Mouse (Mus musculus) thymus, postnatal 4 days (tissue): Measurements from ENCODE around the gene Tubgcp6.
A peak's percentile ranks its signal among the peaks of the same experiment; 100 is the strongest.

Experiments
- DNase-seq: peaks from one replicate; pipeline ENCODE4 v3.0.0; 2021

Gene Tubgcp6

DNA sequence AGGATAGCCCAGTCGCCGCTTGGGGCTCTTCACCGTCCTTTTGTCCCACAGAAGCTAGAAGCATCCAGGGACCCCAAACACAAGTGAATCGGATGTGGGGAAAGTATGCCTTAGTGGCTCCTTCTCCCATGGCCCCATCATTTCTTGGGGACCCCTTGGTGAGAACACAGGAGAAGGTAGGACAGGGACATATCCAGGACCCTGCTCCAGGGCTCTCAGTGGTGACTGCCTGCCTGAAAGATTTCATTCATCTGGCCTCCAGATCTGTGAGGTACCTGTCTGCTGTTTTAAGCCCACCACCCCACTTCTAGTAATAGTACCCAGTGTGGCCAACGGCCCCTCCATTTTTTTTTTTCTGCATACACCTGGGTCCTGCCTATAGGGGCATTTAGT is 60.4 kb downstream of the Tubgcp6 start:
- DNase-seq: no peak

DNA sequence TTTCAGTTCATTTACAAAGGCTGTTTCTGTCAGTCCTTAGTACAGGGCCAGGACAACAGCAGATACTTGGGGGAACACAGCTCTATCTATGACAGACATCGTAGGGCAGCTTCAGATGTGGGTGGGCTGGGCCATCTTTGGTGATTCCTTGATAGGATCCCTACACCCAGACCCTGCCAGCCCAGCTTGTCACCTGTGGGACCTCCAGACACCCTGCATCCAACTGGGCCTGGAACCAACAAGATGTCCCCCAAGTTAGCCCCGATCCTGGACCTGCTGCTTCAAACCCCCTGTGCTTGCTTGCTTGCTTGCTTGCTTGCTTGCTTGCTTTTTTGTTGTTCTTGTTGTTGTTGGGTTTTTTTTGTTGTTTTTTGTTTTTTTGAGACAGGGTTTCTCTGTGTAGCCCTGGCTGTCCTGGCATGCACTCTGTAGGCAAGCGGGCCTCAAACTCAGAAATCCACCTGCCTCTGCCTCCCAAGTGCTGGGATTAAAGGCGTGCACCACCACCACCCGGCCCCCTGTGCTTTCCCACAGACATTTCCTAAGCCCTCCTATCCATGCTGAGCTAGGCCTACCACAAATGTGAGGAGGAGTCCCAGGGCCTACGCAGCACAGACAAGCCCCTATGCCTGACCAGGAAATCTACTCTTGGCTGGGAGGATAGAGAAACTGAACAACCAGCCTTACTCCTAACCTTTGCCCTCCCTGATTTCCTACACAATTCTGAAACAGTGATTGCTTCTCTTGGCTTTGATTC is 61.0 kb downstream of the Tubgcp6 start:
- DNase-seq: peak; percentile 1

DNA sequence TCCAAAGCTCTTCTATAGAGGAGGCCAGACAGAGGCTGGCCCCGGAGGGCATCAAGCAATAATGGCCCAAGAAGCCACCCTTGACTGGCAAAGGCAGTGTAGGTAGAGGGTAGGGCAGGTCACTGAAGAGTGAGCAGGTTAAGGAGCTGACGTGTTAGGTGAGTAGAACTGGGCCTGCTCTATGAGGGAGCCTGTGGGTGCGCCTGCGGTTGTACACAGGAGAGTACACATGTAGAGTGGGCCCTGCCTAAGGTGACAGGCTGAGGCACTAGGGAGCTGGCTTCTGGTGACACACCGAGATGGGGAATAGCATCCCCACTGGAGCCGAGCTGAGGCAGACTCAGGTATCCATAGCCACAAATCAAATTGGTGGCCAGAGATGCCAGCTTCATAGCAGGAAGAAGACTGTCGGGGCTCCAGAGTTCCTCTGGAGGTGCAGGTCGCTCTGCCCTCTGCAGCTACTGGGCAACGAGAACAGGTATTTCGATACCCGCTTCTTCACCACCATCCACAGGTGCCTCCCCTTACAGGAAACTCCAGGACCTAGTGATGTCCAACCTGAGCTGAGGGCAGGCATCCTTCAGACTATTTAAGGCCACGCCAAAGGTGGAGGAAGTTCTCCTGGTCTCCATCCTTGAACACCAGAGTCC is 62.0 kb downstream of the Tubgcp6 start:
- peak; percentile 5 for DNase-seq

DNA sequence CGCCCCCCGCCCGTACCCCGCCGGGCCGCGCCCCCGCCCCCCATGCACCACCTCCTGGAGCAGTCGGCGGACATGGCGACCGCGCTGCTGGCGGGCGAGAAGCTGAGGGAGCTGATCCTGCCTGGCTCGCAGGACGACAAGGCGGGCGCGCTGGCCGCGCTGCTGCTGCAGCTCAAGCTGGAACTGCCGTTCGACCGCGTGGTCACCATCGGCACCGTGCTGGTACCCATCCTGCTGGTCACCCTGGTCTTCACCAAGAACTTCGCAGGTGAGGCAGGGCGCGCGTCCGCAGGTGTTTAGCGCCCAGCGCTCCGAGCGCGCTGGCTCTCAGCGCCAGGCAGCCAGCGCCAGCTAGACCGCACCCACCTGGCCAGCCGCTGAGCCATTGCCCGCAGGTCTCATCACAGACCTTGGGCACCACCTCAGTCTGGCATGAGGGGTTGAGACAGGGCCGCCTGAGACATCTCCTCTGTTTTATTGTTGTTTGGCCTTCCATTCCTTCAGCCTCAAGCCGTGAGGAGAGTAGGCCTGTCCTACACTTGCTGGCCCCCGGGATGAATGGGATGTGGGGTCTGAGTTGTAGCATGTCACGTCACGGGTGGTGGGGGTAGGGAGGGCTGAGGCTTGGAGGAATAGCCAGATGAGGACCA is 62.8 kb downstream of the Tubgcp6 start:
- peak; percentile 31 for DNase-seq

DNA sequence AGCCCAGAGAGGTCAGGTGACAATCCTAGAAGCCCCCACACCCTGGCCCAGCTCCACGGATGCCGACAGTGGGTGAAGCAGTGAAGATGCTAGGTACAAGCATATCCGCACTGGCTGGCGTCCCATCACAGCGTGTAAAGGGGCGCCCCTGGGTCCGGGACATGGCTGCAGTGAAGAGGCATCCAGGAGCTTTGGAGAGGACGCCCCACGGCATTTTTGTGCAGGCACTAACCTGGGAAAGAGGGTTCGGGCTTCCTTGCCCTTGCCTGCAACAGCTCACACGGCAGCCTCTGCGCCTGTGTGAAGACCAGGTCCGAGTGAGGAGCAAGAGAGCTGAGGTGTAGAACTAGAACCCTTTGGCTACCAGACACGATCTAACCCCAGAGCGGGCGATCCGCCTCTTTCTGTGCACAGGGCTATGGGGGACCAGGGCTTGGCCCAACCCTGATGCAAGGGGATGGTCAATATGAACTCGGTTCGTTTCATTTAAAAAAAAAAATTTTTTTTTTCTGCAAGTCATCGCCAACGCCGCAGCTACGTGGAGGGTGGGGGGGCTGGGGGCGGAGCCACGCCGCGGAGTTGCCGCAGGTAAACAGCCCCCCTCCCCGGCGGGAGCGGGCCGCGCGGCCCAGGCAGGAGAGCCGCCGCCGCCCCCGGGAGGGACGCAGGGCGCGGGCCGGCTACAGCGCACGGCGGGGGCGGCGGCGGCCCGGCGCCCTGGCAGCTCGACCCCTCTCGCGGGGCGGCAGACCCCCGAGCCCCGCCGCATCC is 63.6 kb downstream of the Tubgcp6 start, which contains the start of gene Panx2:
Gene Panx2 (plus strand): TSS at position 574 of the 771 bp plus-strand sequence.
- DNase-seq: peak; percentile 18

DNA sequence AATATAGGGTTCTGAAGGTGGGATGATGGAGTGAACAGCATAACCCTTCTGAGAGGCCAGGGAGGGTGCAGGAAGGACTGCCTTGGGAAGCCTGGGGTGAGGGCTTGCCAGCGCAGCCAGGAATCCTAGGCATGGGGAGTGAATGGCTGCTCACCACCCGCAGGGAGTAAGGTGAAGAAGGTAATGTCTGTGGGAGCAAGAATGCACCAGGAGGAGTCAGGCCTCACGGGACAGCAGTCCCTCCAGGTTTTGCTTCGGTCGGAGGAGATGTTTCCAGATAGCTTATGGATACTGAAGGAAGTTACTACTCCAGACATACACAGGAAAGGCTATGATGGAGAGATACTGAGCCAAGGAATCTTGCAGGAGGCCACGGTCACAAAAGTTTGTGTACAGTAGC is 64.2 kb downstream of the Tubgcp6 start:
- peak; percentile 2 for DNase-seq

DNA sequence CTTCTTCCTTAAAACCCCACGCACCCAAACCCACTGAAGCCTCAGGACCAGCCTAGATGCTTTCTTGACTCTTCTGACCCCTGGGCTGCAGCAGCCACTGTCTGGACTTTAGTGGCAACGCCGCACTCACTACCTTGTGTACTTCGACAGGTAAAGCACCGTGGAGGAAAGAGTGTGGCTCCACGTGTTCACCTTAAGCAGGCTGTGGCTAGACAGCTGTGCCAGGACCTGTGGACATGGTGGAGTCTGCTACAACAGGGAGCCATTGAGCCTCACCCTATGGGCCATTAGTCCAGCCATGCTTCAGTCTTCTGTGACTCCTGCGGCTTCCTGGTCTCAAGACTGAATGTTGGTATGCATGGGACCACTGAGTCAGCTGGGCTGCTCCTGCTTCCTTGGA is 68.2 kb downstream of the Tubgcp6 start:
- no peak for DNase-seq
